Mouse (Mus musculus) heart, embryonic 15.5 days (tissue): ENCODE data around the gene Siglece. TPM values are rescaled to one million over a fixed set of nuclear protein-coding genes. Genes with fewer than 3 reads are reported as not detected.

Experiments used
- ATAC-seq: fragments of 200-750 bp; cut with Nextera tagmentation; replicated peaks from 2 replicates; pipeline ENCODE4 v1.8.0; 2017; ENCODE audit warnings: low read depth, moderate TSS enrichment; ENCODE audit not compliant: insufficient number of reproducible peaks, insufficient read depth, low FRiP score
- H3K27ac ChIP-seq: fragments of 300-500 bp; sonication (generic); 2 replicates; pipeline ENCODE4 v1.5.1; 2015; ENCODE audit warnings: mild to moderate bottlenecking, inconsistent platforms
- H3K27me3 ChIP-seq: fragments of 300-500 bp; sonication (generic); 2 replicates; pipeline ENCODE4 v1.6.1; 2015; ENCODE audit warnings: inconsistent platforms
- H3K36me3 ChIP-seq: fragments of 300-500 bp; sonication (generic); 2 replicates; pipeline ENCODE4 v1.6.1; 2015; ENCODE audit warnings: mild to moderate bottlenecking, inconsistent platforms
- H3K4me1 ChIP-seq: fragments of 300-500 bp; sonication (generic); replicated peaks from 2 replicates; pipeline ENCODE4 v1.6.1; 2015; ENCODE audit warnings: inconsistent platforms
- H3K4me2 ChIP-seq: fragments of 300-500 bp; sonication (generic); 2 replicates; pipeline ENCODE4 v1.6.1; 2015; ENCODE audit warnings: inconsistent platforms, mild to moderate bottlenecking, moderate library complexity
- H3K4me3 ChIP-seq: fragments of 300-500 bp; sonication (generic); 2 replicates; pipeline ENCODE4 v1.5.1; 2015; ENCODE audit warnings: mild to moderate bottlenecking, inconsistent platforms
- H3K9ac ChIP-seq: fragments of 300-500 bp; sonication (generic); 2 replicates; pipeline ENCODE4 v1.6.1; 2015; ENCODE audit warnings: mild to moderate bottlenecking, inconsistent platforms
- H3K9me3 ChIP-seq: fragments of 300-500 bp; sonication (generic); replicated peaks from 2 replicates; pipeline ENCODE4 v1.6.1; 2016; ENCODE audit warnings: inconsistent platforms
- WGBS: fragments of 180-500 bp; shearing (Covaris S2); methylation state at CpG from one replicate; pipeline ENCODE4 v1.1.7; 2015; ENCODE audit warnings: mixed read lengths; 5-methylcytosine and 5-hydroxymethylcytosine counted together
- polyA plus RNA-seq: library from polyadenylated mRNA; unstranded; fragments of >200 nt; fragmentation: Nextera tagmentation; extraction: Ambion mirVana; gene quantifications from 2 replicates; pipeline ENCODE4 v1.2.1, GENCODE M21; 2015

Siglece gene
- polyA plus RNA-seq, 1 experiment from 2014 or later, result 0.47 TPM

DNA sequence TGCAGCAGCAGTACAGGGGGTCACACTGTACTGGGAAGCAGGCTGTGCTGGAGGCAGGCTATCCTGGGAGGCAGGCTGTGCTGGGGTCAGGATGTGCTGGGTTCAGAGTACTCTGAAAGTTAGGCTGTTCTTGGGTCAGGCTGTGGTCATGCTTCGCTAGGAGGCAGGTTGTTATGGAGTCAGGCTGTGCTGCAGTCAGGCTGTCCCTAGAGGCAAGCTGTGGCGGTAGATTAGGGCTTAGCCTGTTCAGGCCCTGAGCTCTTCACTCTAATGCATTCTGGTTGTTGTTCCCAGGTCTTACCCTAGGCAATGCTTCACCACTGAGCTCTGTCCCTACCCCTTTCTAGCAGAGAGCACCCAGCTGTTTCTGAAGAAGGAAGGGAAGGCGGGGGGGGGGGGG, 34.9 kb downstream of the Siglece start:
- no peaks in the 10 kb centered on the region for H3K27me3 ChIP-seq
- WGBS, result 65% methylated on average over 3 of the region's 3 CpGs
- ATAC-seq, result no peak
- H3K9me3 ChIP-seq, result no peaks in the 10 kb centered on the region
- H3K9ac ChIP-seq, result no peak overlapping the region
- H3K27ac ChIP-seq, result no peak overlapping the region
- H3K4me1 ChIP-seq, result no peaks in the 10 kb centered on the region
- no peak overlapping the region for H3K4me2 ChIP-seq
- H3K36me3 ChIP-seq, result no peaks in the 10 kb centered on the region
- no peak overlapping the region for H3K4me3 ChIP-seq

DNA sequence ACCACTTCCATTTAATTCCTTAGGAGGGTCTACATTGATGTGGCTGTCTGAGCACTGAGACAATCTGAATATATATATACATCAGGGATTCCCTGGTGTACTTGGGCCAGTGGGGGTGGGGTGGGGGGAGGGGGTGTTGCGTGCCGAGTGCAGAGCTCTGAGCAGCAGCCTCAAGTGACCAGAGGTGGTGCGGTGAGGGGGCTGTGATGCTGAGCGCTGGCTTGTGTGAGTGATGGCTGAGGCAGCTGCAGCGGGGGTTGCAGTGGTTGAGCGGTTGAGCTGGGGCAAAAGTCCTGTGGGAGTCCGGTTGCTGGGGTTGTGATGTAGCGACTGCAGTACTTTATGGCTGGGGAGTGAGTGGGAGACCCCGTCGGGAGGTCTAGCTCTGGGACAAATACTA, 36.1 kb downstream of the Siglece start:
- no peak overlapping the region for H3K4me2 ChIP-seq
- no peaks in the 10 kb centered on the region for H3K4me1 ChIP-seq
- H3K36me3 ChIP-seq, result no peaks in the 10 kb centered on the region
- H3K27ac ChIP-seq, result no peak overlapping the region
- H3K27me3 ChIP-seq, result no peaks in the 10 kb centered on the region
- no peak for ATAC-seq
- no peaks in the 10 kb centered on the region for H3K9me3 ChIP-seq
- 17% methylated on average over 10 of the region's 10 CpGs for WGBS
- no peak overlapping the region for H3K9ac ChIP-seq
- H3K4me3 ChIP-seq, result no peak overlapping the region

DNA sequence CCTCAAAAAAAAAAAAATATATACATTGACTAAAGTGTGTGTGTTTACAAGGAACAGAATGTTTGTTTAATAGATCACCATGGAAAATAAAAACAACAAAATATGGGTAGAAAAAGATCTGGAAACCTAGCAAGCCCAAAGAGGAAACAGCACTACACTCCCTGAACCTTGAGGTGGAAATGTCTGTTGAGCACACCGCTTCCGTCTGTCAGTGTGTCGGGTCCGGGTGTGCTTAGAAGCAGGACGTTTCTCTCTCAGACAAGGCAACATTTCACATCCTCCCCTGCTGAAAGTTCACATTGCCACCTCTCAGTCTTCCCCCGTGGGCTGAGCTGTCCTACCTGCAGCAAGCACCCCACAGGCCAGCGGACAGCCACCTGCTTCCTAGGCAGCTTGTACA, 37.0 kb downstream of the Siglece start:
- Histone ChIP-seq H3K27ac (no peak overlapping the region), H3K4me1 (no peaks in the 10 kb centered on the region), H3K9ac (no peak overlapping the region), H3K36me3 (no peaks in the 10 kb centered on the region), H3K4me2 (no peak overlapping the region), H3K9me3 (no peaks in the 10 kb centered on the region), H3K27me3 (no peaks in the 10 kb centered on the region), H3K4me3 (no peak overlapping the region)
- ATAC-seq, result no peak
- 66% methylated on average over 7 of the region's 7 CpGs for WGBS

DNA sequence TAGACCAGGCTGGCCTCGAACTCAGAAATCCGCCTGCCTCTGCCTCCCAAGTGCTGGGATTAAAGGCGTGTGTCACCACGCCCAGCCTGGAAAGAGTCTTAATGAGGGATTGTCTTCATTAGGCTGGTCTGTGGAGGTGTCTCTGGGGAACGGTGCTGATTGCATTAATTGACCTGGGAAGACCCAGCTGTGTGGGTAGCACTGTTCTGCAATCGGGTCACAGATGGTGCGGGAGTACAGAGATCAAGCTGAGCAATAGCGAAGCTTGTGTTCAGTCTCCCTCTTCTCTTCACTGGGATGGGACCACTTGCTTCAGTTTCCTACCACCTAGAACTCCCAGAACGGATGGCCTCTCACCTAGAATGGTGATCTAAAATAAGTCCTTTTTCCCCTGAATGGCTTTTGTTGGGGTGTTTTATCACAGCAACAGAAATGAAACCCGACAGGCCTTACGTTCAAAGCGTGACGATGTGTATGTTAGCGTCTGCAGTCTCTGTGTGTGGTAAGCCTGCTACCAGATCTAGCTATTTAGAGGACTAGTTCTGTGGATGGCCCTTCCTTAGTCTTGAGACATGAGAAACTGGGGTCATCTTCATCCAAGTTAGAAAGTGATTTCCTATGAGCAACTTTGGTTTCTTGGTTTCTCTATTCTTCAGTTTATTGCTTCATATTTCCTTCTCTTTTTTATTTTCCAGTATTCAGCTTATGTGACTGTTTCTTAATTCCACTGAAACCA, 46.0 kb downstream of the Siglece start:
- no peak for ATAC-seq
- H3K9ac ChIP-seq, result no peak overlapping the region
- no peak overlapping the region for H3K4me3 ChIP-seq
- H3K9me3 ChIP-seq, result no peaks in the 10 kb centered on the region
- H3K36me3 ChIP-seq, result no peaks in the 10 kb centered on the region
- H3K4me2 ChIP-seq, result no peak overlapping the region
- no peaks in the 10 kb centered on the region for H3K27me3 ChIP-seq
- 84% methylated on average over 14 of the region's 14 CpGs for WGBS
- no peaks in the 10 kb centered on the region for H3K4me1 ChIP-seq
- no peak overlapping the region for H3K27ac ChIP-seq

DNA sequence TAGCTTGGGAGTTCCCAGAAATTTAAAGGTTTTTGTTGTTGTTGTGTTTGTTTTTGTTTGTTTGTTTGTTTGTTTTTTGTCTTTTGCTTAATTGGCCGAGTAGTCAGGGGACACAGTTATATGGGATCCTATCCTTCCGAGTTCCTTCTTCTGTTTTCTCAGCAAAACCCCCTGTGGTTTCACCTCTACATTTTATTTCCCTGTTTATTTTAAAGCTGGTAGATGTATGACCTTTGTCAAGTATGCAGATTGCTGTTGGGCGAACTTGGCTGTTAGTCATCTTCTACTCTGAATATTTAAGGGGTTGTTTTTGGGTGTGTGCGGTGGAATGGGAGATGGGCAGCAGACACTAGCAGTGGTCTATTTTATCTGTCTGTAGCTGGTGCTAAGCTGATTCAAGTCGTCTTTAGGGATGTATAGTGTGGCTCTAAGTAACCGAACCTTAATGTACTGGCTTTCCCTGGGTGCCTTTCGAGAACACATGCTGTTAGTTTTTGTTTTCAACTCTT, 51.6 kb downstream of the Siglece start:
- Histone ChIP-seq H3K27me3 (no peaks in the 10 kb centered on the region), H3K36me3 (no peaks in the 10 kb centered on the region), H3K9me3 (no peaks in the 10 kb centered on the region), H3K4me3 (no peak overlapping the region), H3K27ac (no peak overlapping the region), H3K4me1 (peaks cover 7% of the 10 kb centered on the region), H3K9ac (no peak overlapping the region), H3K4me2 (no peak overlapping the region)
- 65% methylated on average over 7 of the region's 7 CpGs for WGBS
- no peak for ATAC-seq

DNA sequence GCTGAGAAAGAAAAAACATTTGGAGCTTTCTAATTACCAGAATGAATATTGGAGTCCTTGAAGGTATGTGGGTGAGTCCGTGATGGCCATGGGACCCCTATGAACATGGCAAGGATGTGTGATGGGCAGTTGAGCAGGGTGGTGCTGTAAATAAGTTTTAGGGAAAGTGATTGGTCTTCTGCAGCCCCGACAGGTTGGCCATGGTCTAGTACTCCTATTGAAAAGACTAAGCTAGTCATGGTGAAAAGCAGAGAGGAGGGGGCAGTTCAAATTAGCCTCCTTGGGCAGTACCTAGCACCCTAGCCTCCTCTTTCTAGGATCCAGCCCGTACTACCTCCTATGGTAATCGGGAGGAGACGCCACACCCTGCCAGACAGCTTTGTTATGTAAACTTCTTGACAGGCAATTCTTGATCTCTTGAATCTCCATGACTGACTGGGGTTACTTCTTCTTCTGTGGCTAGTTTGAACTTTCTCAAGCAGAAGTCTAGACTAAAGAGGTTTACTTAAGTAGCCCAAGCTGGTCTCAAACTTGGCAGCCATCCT, 52.1 kb downstream of the Siglece start:
- Histone ChIP-seq H3K36me3 (no peaks in the 10 kb centered on the region), H3K4me2 (0 out of 2 replicates have a peak overlapping the region, but pooled peaks have one; percentile 54), H3K4me3 (no peak overlapping the region), H3K4me1 (peaks cover 7% of the 10 kb centered on the region), H3K9me3 (no peaks in the 10 kb centered on the region), H3K9ac (no peak overlapping the region), H3K27ac (no peak overlapping the region), H3K27me3 (no peaks in the 10 kb centered on the region)
- 46% methylated on average over 5 of the region's 5 CpGs for WGBS
- ATAC-seq, result no peak

DNA sequence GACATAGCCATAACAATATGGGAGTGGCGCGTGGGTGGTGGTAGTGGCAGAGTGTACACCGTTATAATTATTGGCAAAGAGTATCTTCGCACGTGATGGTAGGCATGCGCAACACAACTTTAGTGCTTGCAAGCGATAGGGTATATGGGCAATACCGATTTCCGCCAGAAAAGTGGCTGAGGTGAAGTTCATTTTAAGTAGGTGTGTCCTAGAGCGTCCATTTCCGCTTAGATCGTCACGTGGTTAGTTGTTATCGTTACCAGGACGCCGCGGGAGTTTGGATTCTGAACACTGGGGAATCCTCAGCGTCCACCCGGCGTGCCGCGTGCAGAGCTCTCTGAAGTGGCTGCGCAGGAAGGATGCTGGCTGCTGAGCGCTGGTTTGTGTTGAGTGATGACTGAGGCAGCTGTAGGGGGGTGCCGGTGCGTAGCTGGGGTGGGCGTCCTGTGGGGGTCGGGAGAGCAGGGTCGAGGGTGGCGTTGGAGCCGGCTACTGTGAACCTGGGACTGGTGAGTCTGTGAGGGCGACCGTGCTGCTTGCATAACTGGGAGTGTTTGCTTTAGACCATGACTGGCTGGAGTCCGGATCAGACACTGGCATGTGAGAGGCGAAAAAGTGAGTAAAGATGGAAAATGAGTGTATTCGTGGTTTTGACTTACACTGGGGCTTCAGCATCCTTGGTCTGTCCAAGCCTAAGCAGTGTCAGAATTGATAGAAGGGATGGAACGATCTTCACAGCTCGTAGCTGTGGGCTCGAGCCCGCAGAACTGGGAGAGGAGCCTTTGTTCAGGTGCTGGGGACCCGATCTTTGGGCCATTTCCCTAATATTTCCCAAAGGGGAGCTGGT, 52.8 kb downstream of the Siglece start, which contains the start of gene Zfp819:
TSS of gene Zfp819 (plus strand) at position 274 of the 847 bp plus-strand sequence.
- peak; percentile 75; the same call in 1 of the 2 replicates for ATAC-seq
- WGBS, result 15% methylated on average over 41 of the region's 41 CpGs
- H3K9ac ChIP-seq, result no peak within 1 kb of the TSS

DNA sequence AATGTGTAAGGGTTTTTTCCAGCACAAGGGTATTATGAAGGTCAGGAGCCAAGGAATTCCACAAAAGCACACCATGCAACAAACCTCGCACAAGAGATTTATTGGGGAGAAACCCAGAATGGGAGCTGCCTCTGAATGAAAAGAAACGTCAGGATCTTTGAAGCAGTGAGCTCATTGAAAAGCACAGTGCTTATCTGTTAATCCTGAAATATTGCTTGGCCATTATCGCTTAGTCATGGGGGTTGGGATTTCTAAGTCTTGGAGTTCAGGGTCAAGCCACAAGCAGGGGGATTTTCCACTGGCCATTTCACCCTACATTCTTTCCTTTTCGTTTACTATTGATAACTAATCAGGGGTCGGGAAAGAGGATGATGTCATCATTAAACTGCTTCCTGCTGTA, 58.1 kb downstream of the Siglece start:
- H3K27me3 ChIP-seq, result no peaks in the 10 kb centered on the region
- ATAC-seq, result no peak
- H3K4me3 ChIP-seq, result no peak overlapping the region
- 26% methylated on average over 5 of the region's 5 CpGs for WGBS
- H3K27ac ChIP-seq, result no peak overlapping the region
- H3K36me3 ChIP-seq, result no peaks in the 10 kb centered on the region
- H3K4me1 ChIP-seq, result 0 out of 2 replicates have a peak, but pooled peaks cover under 1% of the 10 kb centered on the region
- H3K9ac ChIP-seq, result no peak overlapping the region
- no peaks in the 10 kb centered on the region for H3K9me3 ChIP-seq
- no peak overlapping the region for H3K4me2 ChIP-seq

More for the DNA sequence above, 52.8 kb downstream of the Siglece start, which contains the start of gene Zfp819:
- peak within 1 kb of the TSS; percentile 28 for H3K4me3 ChIP-seq
- H3K4me2 ChIP-seq, result peak within 1 kb of the TSS; percentile 54
- H3K27ac ChIP-seq, result no peak within 1 kb of the TSS
- no peaks in the 10 kb centered on the region for H3K9me3 ChIP-seq
- peaks cover 7% of the 10 kb centered on the region for H3K4me1 ChIP-seq
- H3K36me3 ChIP-seq, result no peaks in the 10 kb centered on the region
- no peaks in the 10 kb centered on the region for H3K27me3 ChIP-seq

Other genes starting within 250 kb of the Siglece start
- not detected in 2 replicates for gene Lim2, start 232.5 kb downstream of the Siglece start, polyA plus RNA-seq
- gene Nkg7, start 223.1 kb downstream of the Siglece start, polyA plus RNA-seq, result 1.6 and 18.8 TPM in 2 replicates
- gene Cldnd2, start 219.4 kb downstream of the Siglece start, polyA plus RNA-seq, result not detected in 2 replicates
- 631 and 668 TPM in 2 replicates for gene Etfb, start 216.1 kb downstream of the Siglece start, polyA plus RNA-seq
- gene Gm45233, start 216.0 kb downstream of the Siglece start, polyA plus RNA-seq, result 0.31 and 0.43 TPM in 2 replicates
- gene Vsig10l, start 197.0 kb downstream of the Siglece start, polyA plus RNA-seq, result 2.9 and 4.4 TPM in 2 replicates
- gene Iglon5, start 170.1 kb downstream of the Siglece start, polyA plus RNA-seq, result 0.28 TPM in 1 of 2 replicates, not detected in the other
- gene 4931406B18Rik, start 154.2 kb downstream of the Siglece start, polyA plus RNA-seq, result not detected in 2 replicates
- gene Cd33, start 115.7 kb downstream of the Siglece start, polyA plus RNA-seq, result 0.49 and 1.1 TPM in 2 replicates
- 1.3 and 1.5 TPM in 2 replicates for gene Zfp658, start 97.9 kb downstream of the Siglece start, polyA plus RNA-seq
- gene Zfp719, start 80.6 kb downstream of the Siglece start, polyA plus RNA-seq, result 6.0 and 7.9 TPM in 2 replicates
- not detected in 2 replicates for gene Zfp819, start 53.0 kb downstream of the Siglece start, polyA plus RNA-seq
- not detected in 2 replicates for gene Ceacam18, start 25.5 kb downstream of the Siglece start, polyA plus RNA-seq
- gene Ctu1, start 11.9 kb upstream of the Siglece start, polyA plus RNA-seq, result 4.9 and 8.7 TPM in 2 replicates
- not detected in 2 replicates for gene Klk14, start 30.3 kb upstream of the Siglece start, polyA plus RNA-seq
- 0.19 and 0.34 TPM in 2 replicates for gene Klk13, start 52.4 kb upstream of the Siglece start, polyA plus RNA-seq
- gene Klk12, start 108.7 kb upstream of the Siglece start, polyA plus RNA-seq, result not detected in 2 replicates
- gene Klk11, start 114.4 kb upstream of the Siglece start, polyA plus RNA-seq, result 0.11 and 0.20 TPM in 2 replicates
- gene Klk10, start 120.9 kb upstream of the Siglece start, polyA plus RNA-seq, result 0.31 and 1.2 TPM in 2 replicates
- gene Klk9, start 131.7 kb upstream of the Siglece start, polyA plus RNA-seq, result not detected in 2 replicates
- gene Klk8, start 137.4 kb upstream of the Siglece start, polyA plus RNA-seq, result 17.0 and 23.9 TPM in 2 replicates
- 0.08 TPM in 1 of 2 replicates, not detected in the other for gene Klk7, start 151.1 kb upstream of the Siglece start, polyA plus RNA-seq
- not detected in 2 replicates for gene Klk6, start 164.3 kb upstream of the Siglece start, polyA plus RNA-seq
- not detected in 2 replicates for gene Klk5, start 181.8 kb upstream of the Siglece start, polyA plus RNA-seq
- gene Klk4, start 221.0 kb upstream of the Siglece start, polyA plus RNA-seq, result 0.18 TPM in 1 of 2 replicates, not detected in the other